Mouse (Mus musculus) embryonic facial prominence, embryonic 11.5 days (tissue): ENCODE results near the gene Ankrd6. TPM values are rescaled to one million over a fixed set of nuclear protein-coding genes. Genes with fewer than 3 reads are reported as not detected.
A peak's percentile ranks its signal among the peaks of the same experiment; 100 is the strongest.

ENCODE experiments used
- ATAC-seq: fragments of 200-750 bp; cut with Nextera tagmentation; replicated peaks from 2 replicates; pipeline ENCODE4 v1.8.0; 2017; ENCODE audit warnings: low read depth; ENCODE audit not compliant: insufficient number of reproducible peaks, low FRiP score, low TSS enrichment
- DNase-seq: peaks from one replicate; pipeline ENCODE4 v3.0.0-alpha.2; 2015; ENCODE audit warnings: low spot score
- H3K27ac ChIP-seq: fragments of 300-500 bp; sonication (generic); replicated peaks from 2 replicates; pipeline ENCODE4 v1.5.1; 2014; ENCODE audit warnings: mild to moderate bottlenecking, low read depth, low read length, control low read depth
- H3K27me3 ChIP-seq: fragments of 300-500 bp; sonication (generic); 2 replicates; pipeline ENCODE4 v1.6.1; 2014; ENCODE audit warnings: mild to moderate bottlenecking, low read length, moderate library complexity, mixed read lengths; ENCODE audit not compliant: control insufficient read depth, insufficient read depth
- H3K36me3 ChIP-seq: fragments of 300-500 bp; sonication (generic); replicated peaks from 2 replicates; pipeline ENCODE4 v1.6.1; 2014; ENCODE audit warnings: low read depth, mild to moderate bottlenecking, low read length, moderate library complexity, mixed read lengths; ENCODE audit not compliant: control insufficient read depth, insufficient read depth
- H3K4me1 ChIP-seq: fragments of 300-500 bp; sonication (generic); 2 replicates; pipeline ENCODE4 v1.6.1; 2014; ENCODE audit warnings: low read length, mixed read lengths; ENCODE audit not compliant: control insufficient read depth, insufficient read depth
- H3K4me2 ChIP-seq: fragments of 300-500 bp; sonication (generic); 2 replicates; pipeline ENCODE4 v1.6.1; 2014; ENCODE audit warnings: low read depth, mild to moderate bottlenecking, control low read depth, low read length, moderate library complexity
- H3K4me3 ChIP-seq: fragments of 300-500 bp; sonication (generic); 2 replicates; pipeline ENCODE4 v1.5.1; 2014; ENCODE audit warnings: low read depth, low read length, control low read depth
- H3K9ac ChIP-seq: fragments of 300-500 bp; sonication (generic); replicated peaks from 2 replicates; pipeline ENCODE4 v1.6.1; 2014; ENCODE audit warnings: mild to moderate bottlenecking, control low read depth, low read length
- H3K9me3 ChIP-seq: fragments of 300-500 bp; sonication (generic); replicated peaks from 2 replicates; pipeline ENCODE4 v1.6.1; 2016; ENCODE audit warnings: mild to moderate bottlenecking, low read length, inconsistent platforms, mixed read lengths; ENCODE audit not compliant: control insufficient read depth
- WGBS: fragments of 180-500 bp; shearing (Covaris S2); extraction: QIAGEN DNeasy Blood & Tissue Kit; methylation state at CpG from one replicate; pipeline ENCODE4 v1.1.7; 2014; 5-methylcytosine and 5-hydroxymethylcytosine counted together
- polyA plus RNA-seq: library from polyadenylated mRNA; unstranded; fragments of >200 nt; fragmentation: Nextera tagmentation; extraction: Ambion mirVana; gene quantifications from 2 replicates; pipeline ENCODE4 v1.2.1, GENCODE M21; 2014

Ankrd6 gene
- polyA plus RNA-seq, 1 experiment from 2014 or later, result 11.3 TPM

DNA sequence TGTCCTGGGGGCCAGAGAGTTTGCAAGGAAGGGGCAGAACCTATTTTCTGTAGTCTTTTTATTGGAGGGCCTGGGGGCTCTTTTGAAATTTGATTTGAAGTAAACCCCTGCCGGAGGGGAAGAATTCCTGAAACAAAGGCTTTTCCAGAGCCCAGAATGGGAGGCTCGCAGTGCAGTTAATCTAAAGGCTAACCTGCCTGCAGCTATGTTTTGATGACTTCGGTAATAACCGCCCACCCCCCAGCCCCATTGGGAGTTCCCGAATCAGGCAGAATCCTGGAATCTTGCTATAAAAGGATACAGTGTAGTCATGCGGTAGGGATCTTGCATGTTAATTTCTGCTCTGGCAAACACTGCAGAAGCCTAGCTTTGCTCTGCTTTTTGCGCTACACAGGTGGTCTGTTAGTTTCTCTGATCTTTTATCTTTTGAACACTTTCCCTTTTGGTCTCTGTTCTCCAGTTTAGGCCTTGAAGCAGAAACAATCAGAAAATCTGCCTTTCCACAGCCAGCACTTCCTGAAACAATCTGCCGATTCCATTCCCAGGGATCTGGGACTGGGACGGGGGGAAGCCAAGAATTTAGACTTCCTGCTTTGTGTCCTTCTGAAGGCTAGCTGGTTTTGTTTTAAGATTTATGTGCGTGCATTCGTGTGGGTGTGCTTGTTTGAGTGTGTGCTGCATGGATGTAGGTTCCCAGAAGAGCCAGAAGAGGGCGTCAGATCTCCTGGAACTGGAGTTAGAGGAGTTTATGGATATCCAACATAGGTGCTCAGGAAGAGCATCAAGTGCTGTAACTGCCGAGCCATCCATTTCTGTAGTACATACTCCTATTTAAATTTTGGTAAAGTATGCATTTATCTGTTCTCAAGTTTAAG is 34.4 kb upstream of the Ankrd6 start:
- 7% methylated on average over 13 of the region's 13 CpGs for WGBS
- H3K4me1 ChIP-seq, result no peaks in the 10 kb centered on the region; the same call in 1 of the 2 replicates

GRCm38 (mm10) chr4:32984242-32984641 is 33.6 kb upstream of the Ankrd6 start:
- H3K4me3 ChIP-seq, result peak overlapping the region; percentile 85
- under 1% methylated on average over 13 of the region's 13 CpGs for WGBS
- H3K9me3 ChIP-seq, result no peaks in the 10 kb centered on the region
- ATAC-seq (no peak), DNase-seq (peak; percentile 67)
- no peaks in the 10 kb centered on the region for H3K36me3 ChIP-seq
- H3K4me1 ChIP-seq, result no peaks in the 10 kb centered on the region; the same call in 1 of the 2 replicates
- peak overlapping the region; percentile 65 for H3K27ac ChIP-seq
- peak overlapping the region; percentile 86 for H3K9ac ChIP-seq
- 0 out of 2 replicates have a peak, but pooled peaks cover 2% of the 10 kb centered on the region for H3K27me3 ChIP-seq
- peak overlapping the region; percentile 99 for H3K4me2 ChIP-seq

More for the DNA sequence above, 34.4 kb upstream of the Ankrd6 start:
- peak overlapping the region; percentile 65 for H3K27ac ChIP-seq
- peak overlapping the region; percentile 86 for H3K9ac ChIP-seq
- ATAC-seq, result no peak
- H3K4me2 ChIP-seq, result peak overlapping the region; percentile 99
- H3K4me3 ChIP-seq, result peak overlapping the region; percentile 85
- H3K36me3 ChIP-seq, result no peaks in the 10 kb centered on the region
- 0 out of 2 replicates have a peak, but pooled peaks cover 2% of the 10 kb centered on the region for H3K27me3 ChIP-seq
- peak; percentile 66 for DNase-seq
- H3K9me3 ChIP-seq, result no peaks in the 10 kb centered on the region

GRCm38 (mm10) chr4:32983176-32984155 is 32.8 kb upstream of the Ankrd6 start:
- DNase-seq (peak; percentile 57), ATAC-seq (peak; percentile 63)
- 1% methylated on average over 62 of the region's 94 CpGs for WGBS
- Histone ChIP-seq H3K4me3 (peak overlapping the region; percentile 85), H3K27me3 (0 out of 2 replicates have a peak, but pooled peaks cover 2% of the 10 kb centered on the region), H3K27ac (peak overlapping the region; percentile 65), H3K9ac (peak overlapping the region; percentile 86), H3K4me1 (no peaks in the 10 kb centered on the region; the same call in 1 of the 2 replicates), H3K4me2 (peak overlapping the region; percentile 99), H3K9me3 (no peaks in the 10 kb centered on the region), H3K36me3 (no peaks in the 10 kb centered on the region)

DNA sequence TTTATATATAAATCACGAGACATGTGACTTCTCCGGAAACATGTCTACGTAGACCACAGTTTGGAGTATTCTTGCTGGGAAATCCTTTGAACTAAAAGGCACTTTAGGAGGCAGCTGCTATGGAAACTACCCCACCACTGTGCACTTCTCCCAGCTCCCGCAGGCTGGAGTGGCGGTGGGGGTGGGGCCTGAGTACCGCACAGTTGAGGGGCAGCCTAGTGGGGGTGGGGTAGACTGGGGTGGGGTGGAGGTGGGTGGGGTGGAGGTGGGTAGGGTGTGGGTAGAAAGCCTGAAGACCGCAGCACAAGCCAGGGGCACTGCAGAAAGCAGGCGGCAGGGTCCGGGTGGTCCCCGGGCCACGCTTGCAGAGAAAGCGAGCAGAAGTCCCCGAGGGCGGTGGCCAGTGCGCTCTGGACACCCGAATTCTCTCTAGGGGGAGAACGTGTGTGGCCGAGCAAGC is 32.1 kb upstream of the Ankrd6 start, which contains the start of gene Rragd:
Gene Rragd (plus strand): TSS at position 322 of the 460 bp plus-strand sequence.
- peak within 1 kb of the TSS; percentile 99 for H3K4me2 ChIP-seq
- H3K36me3 ChIP-seq, result no peaks in the 10 kb centered on the region
- WGBS, result 1% methylated on average over 16 of the region's 18 CpGs
- H3K27ac ChIP-seq, result peak within 1 kb of the TSS; percentile 65
- H3K4me3 ChIP-seq, result peak within 1 kb of the TSS; percentile 85
- ATAC-seq, result peak; percentile 75
- 0 out of 2 replicates have a peak, but pooled peaks cover 2% of the 10 kb centered on the region for H3K27me3 ChIP-seq
- peak within 1 kb of the TSS; percentile 86 for H3K9ac ChIP-seq
- H3K4me1 ChIP-seq, result no peaks in the 10 kb centered on the region; the same call in 1 of the 2 replicates
- DNase-seq, result peak; percentile 63
- H3K9me3 ChIP-seq, result no peaks in the 10 kb centered on the region

GRCm38 (mm10) chr4:32982041-32982715 is 31.5 kb upstream of the Ankrd6 start:
- no peak overlapping the region for H3K27ac ChIP-seq
- H3K9me3 ChIP-seq, result no peaks in the 10 kb centered on the region
- 0 out of 2 replicates have a peak, but pooled peaks cover 2% of the 10 kb centered on the region for H3K27me3 ChIP-seq
- no peaks in the 10 kb centered on the region; the same call in 1 of the 2 replicates for H3K4me1 ChIP-seq
- H3K4me3 ChIP-seq, result peak overlapping the region; percentile 85
- WGBS, result under 1% methylated on average over 15 of the region's 15 CpGs
- H3K9ac ChIP-seq, result peak overlapping the region; percentile 86; the same call in 1 of the 2 replicates
- peak overlapping the region; percentile 99 for H3K4me2 ChIP-seq
- DNase-seq (peak; percentile 30), ATAC-seq (peak; percentile 46; the same call in 1 of the 2 replicates)
- H3K36me3 ChIP-seq, result no peaks in the 10 kb centered on the region

DNA sequence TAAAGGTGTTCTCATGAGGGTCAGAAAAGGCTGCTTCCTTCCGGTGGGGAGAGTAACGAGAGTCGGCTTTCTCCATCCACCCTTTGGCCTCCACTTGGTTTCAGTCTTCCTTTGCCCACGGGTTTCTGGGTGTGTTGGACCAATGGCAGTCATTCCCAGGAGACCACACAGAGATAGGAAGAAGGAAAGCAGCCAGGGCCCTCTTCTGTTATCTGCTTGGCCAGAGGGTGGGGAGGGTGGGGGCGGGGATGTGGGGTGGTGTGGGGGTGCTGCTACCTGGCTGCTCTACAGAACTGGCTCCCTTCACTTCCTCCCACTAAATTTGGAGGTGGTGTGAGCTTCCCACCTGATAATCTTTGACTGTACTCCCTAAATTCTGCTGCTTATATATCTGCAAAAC is 31.0 kb upstream of the Ankrd6 start:
- DNase-seq (no peak), ATAC-seq (no peak)
- H3K4me3 ChIP-seq, result no peak overlapping the region
- no peak overlapping the region for H3K27ac ChIP-seq
- no peak overlapping the region for H3K4me2 ChIP-seq
- H3K4me1 ChIP-seq, result no peaks in the 10 kb centered on the region; the same call in 1 of the 2 replicates
- no peaks in the 10 kb centered on the region for H3K9me3 ChIP-seq
- H3K36me3 ChIP-seq, result no peaks in the 10 kb centered on the region
- H3K27me3 ChIP-seq, result 0 out of 2 replicates have a peak, but pooled peaks cover 2% of the 10 kb centered on the region
- H3K9ac ChIP-seq, result no peak overlapping the region
- WGBS, result 15% methylated on average over 5 of the region's 5 CpGs

GRCm38 (mm10) chr4:32980061-32980460 is 29.4 kb upstream of the Ankrd6 start:
- WGBS, result 55% methylated on average over 3 of the region's 3 CpGs

More at GRCm38 (mm10) chr4:32980061-32980460, 29.4 kb upstream of the Ankrd6 start:
- Histone ChIP-seq H3K4me1 (no peaks in the 10 kb centered on the region; the same call in 1 of the 2 replicates), H3K4me2 (no peak overlapping the region), H3K27ac (no peak overlapping the region), H3K27me3 (0 out of 2 replicates have a peak, but pooled peaks cover 2% of the 10 kb centered on the region), H3K9ac (no peak overlapping the region), H3K36me3 (no peaks in the 10 kb centered on the region), H3K4me3 (no peak overlapping the region), H3K9me3 (no peaks in the 10 kb centered on the region)
- ATAC-seq, result no peak
- no peak for DNase-seq
